Mouse (Mus musculus): ENCODE data around the gene Zswim3. TPM values are rescaled to one million over a fixed set of nuclear protein-coding genes. Genes with fewer than 3 reads are reported as not detected.

The Zswim3 gene
- polyA plus RNA-seq (2021; fragmentation: Nextera tagmentation): 10.3 and 10.8 TPM in 2 replicates
- long read RNA-seq, experiment 1, transcript Zswim3-201 (2 exons, 2,708 nt): major isoform, 22 of 32 reads
- long read RNA-seq, experiment 1, partial matches to known transcripts: 6 of 32 reads
- long read RNA-seq, experiment 1, other reads (novel, unspliced or antisense): 4 of 32 reads
- long read RNA-seq, experiment 2, transcript Zswim3-201 (2 exons, 2,708 nt): major isoform, 116 of 133 reads
- long read RNA-seq, experiment 2, partial matches to known transcripts: 0 of 133 reads
- long read RNA-seq, experiment 2, other reads (novel, unspliced or antisense): 17 of 133 reads

GRCm38 (mm10) chr2:164804533-164805331 lies at the start of gene Zswim3, which contains the start of gene Acot8:
Zswim3 (plus strand) TSS chr2:164805098.
Acot8 (minus strand) TSS chr2:164804882.

GRCm38 (mm10) chr2:164769258-164770037 lies 35.5 kb upstream of the Zswim3 start, which contains the start of gene Ube2c:
Ube2c (plus strand) TSS chr2:164769898.

GRCm38 (mm10) chr2:164779481-164780086 lies 25.3 kb upstream of the Zswim3 start, which contains the start of gene Tnnc2:
Tnnc2 (minus strand) TSS chr2:164779967.

GRCm38 (mm10) chr2:164785481-164786387 lies 19.2 kb upstream of the Zswim3 start, which contains the start of gene Snx21:
Snx21 (plus strand) TSS chr2:164785823.

GRCm38 (mm10) chr2:164822636-164823165 lies 17.8 kb downstream of the Zswim3 start, which contains the start of gene Zswim1:
Zswim1 (plus strand) TSS chr2:164822686.

GRCm38 (mm10) chr2:164828437-164828836 lies 23.5 kb downstream of the Zswim3 start, which contains the start of gene Spata25:
Spata25 (minus strand) TSS chr2:164828537.

GRCm38 (mm10) chr2:164832748-164833301 lies 27.9 kb downstream of the Zswim3 start, which contains the start of gene Ctsa:
Ctsa (plus strand) TSS chr2:164832873.

GRCm38 (mm10) chr2:164833314-164833959 lies 28.5 kb downstream of the Zswim3 start, which contains the start of gene Neurl2:
Neurl2 (minus strand) TSS chr2:164833456.

GRCm38 (mm10) chr2:164857101-164857821 lies 52.4 kb downstream of the Zswim3 start, which contains the start of gene Pltp:
Pltp (minus strand) TSS chr2:164857711.

Other genes with a start within 250 kb of the Zswim3 start
- gene Wfdc2, start 242.7 kb upstream of the Zswim3 start, polyA plus RNA-seq (2021; fragmentation: Nextera tagmentation): 0.52 and 8.3 TPM in 2 replicates
- gene Spint3, start 231.6 kb upstream of the Zswim3 start, polyA plus RNA-seq (2021; fragmentation: Nextera tagmentation): not detected in 2 replicates
- not detected in 2 replicates for gene Wfdc6a, start 219.7 kb upstream of the Zswim3 start, polyA plus RNA-seq (2021; fragmentation: Nextera tagmentation)
- not detected in 2 replicates for gene Eppin, start 211.5 kb upstream of the Zswim3 start, polyA plus RNA-seq (2021; fragmentation: Nextera tagmentation)
- gene Wfdc6b, start 191.6 kb upstream of the Zswim3 start, polyA plus RNA-seq (2021; fragmentation: Nextera tagmentation): not detected in 2 replicates
- gene Wfdc8, start 191.5 kb upstream of the Zswim3 start, polyA plus RNA-seq (2021; fragmentation: Nextera tagmentation): not detected in 2 replicates
- gene Wfdc16, start 166.3 kb upstream of the Zswim3 start, polyA plus RNA-seq (2021; fragmentation: Nextera tagmentation): not detected in 2 replicates
- not detected in 2 replicates for gene Wfdc10, start 149.1 kb upstream of the Zswim3 start, polyA plus RNA-seq (2021; fragmentation: Nextera tagmentation)
- not detected in 2 replicates for gene Wfdc9, start 148.5 kb upstream of the Zswim3 start, polyA plus RNA-seq (2021; fragmentation: Nextera tagmentation)
- gene Wfdc11, start 131.0 kb upstream of the Zswim3 start, polyA plus RNA-seq (2021; fragmentation: Nextera tagmentation): not detected in 2 replicates
- gene Wfdc13, start 120.0 kb upstream of the Zswim3 start, polyA plus RNA-seq (2021; fragmentation: Nextera tagmentation): not detected in 2 replicates
- gene Spint4, start 106.6 kb upstream of the Zswim3 start, polyA plus RNA-seq (2021; fragmentation: Nextera tagmentation): not detected in 2 replicates
- not detected in 2 replicates for gene Spint5, start 89.8 kb upstream of the Zswim3 start, polyA plus RNA-seq (2021; fragmentation: Nextera tagmentation)
- 3.3 and 3.5 TPM in 2 replicates for gene Wfdc3, start 59.2 kb upstream of the Zswim3 start, polyA plus RNA-seq (2021; fragmentation: Nextera tagmentation)
- gene Dnttip1, start 59.1 kb upstream of the Zswim3 start, polyA plus RNA-seq (2021; fragmentation: Nextera tagmentation): 4.1 and 5.2 TPM in 2 replicates
- gene Ube2c, start 35.2 kb upstream of the Zswim3 start, polyA plus RNA-seq (2021; fragmentation: Nextera tagmentation): 0.83 and 0.95 TPM in 2 replicates
- gene Tnnc2, start 25.1 kb upstream of the Zswim3 start, polyA plus RNA-seq (2021; fragmentation: Nextera tagmentation): not detected in 2 replicates
- 39.6 and 48.3 TPM in 2 replicates for gene Snx21, start 19.3 kb upstream of the Zswim3 start, polyA plus RNA-seq (2021; fragmentation: Nextera tagmentation)
- 19.2 and 21.1 TPM in 2 replicates for gene Acot8, start 216 bp upstream of the Zswim3 start, polyA plus RNA-seq (2021; fragmentation: Nextera tagmentation)
- 26.3 and 29.5 TPM in 2 replicates for gene Zswim1, start 17.6 kb downstream of the Zswim3 start, polyA plus RNA-seq (2021; fragmentation: Nextera tagmentation)
- not detected in 2 replicates for gene Spata25, start 23.4 kb downstream of the Zswim3 start, polyA plus RNA-seq (2021; fragmentation: Nextera tagmentation)
- gene Ctsa, start 27.8 kb downstream of the Zswim3 start, polyA plus RNA-seq (2021; fragmentation: Nextera tagmentation): 131 and 133 TPM in 2 replicates
- 5.4 and 5.6 TPM in 2 replicates for gene Neurl2, start 28.4 kb downstream of the Zswim3 start, polyA plus RNA-seq (2021; fragmentation: Nextera tagmentation)
- gene Pltp, start 52.6 kb downstream of the Zswim3 start, polyA plus RNA-seq (2021; fragmentation: Nextera tagmentation): 123 and 144 TPM in 2 replicates
- 84.4 and 85.2 TPM in 2 replicates for gene Pcif1, start 74.2 kb downstream of the Zswim3 start, polyA plus RNA-seq (2021; fragmentation: Nextera tagmentation)
- gene Zfp335, start 106.7 kb downstream of the Zswim3 start, polyA plus RNA-seq (2021; fragmentation: Nextera tagmentation): 8.9 and 11.8 TPM in 2 replicates
- 0.45 and 0.56 TPM in 2 replicates for gene Mmp9, start 135.7 kb downstream of the Zswim3 start, polyA plus RNA-seq (2021; fragmentation: Nextera tagmentation)
- gene Slc12a5, start 155.7 kb downstream of the Zswim3 start, polyA plus RNA-seq (2021; fragmentation: Nextera tagmentation): 78.6 and 83.4 TPM in 2 replicates
- gene Ncoa5, start 229.8 kb downstream of the Zswim3 start, polyA plus RNA-seq (2021; fragmentation: Nextera tagmentation): 5.7 and 5.8 TPM in 2 replicates

Data from layer of hippocampus, adult 6 months (tissue).